In the genomic region with DNA sequence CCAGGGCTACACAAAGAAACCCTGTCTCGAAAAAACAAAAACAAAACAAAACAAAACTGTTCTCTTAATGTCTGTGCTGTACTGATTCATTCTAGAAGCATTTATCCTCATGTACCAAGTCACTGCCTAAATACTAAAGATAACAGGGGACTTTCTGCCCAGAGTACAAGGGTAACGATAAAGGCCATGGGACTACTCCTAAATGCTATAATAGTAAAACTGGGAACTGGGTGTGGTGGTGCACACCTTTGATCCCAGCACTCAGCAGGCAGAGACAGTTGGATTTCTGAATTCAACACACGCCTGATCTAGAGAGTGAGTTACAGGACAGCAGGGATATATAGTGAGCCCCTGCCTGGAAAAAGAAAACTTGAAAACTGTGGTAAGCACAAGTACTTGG, we compare ENCODE assay signal across 16 mouse cellular contexts.
"Had no signal": no experiment of that assay in that cellular context is flagged by ENCODE, and none has a peak within 500 bp of the region (broad histone marks: within the 10 kb centered on the region; RNA-seq: fewer than 3 reads in every experiment).

No protein-coding gene starts in this region.

- ATAC-seq: midbrain, embryonic 16.5 days had no signal

- H3K4me3 ChIP-seq: midbrain, embryonic 10.5 days; midbrain, embryonic 12.5 days; myocyte; neural tube, embryonic 13.5 days; neural tube, embryonic 15.5 days had no signal

- H3K9me3 ChIP-seq: midbrain, embryonic 10.5 days; midbrain, embryonic 12.5 days; neural tube, embryonic 13.5 days; neural tube, embryonic 15.5 days had no signal

- H3K4me2 ChIP-seq: lung, embryonic 14.5 days; midbrain, embryonic 12.5 days; neural tube, embryonic 13.5 days; neural tube, embryonic 15.5 days had no signal

- DNase-seq: lung, adult 18-20 months; lung, embryonic 14.5 days; lung, postnatal 10 days; lung, postnatal 4 days; midbrain, embryonic 14.5 days; right cerebral cortex, postnatal 14 days; spleen, adult 18-20 months; thymus, adult 18-20 months; thymus, postnatal 14 days; thymus, postnatal 36 days had no signal

- H3K9ac ChIP-seq: lung, embryonic 14.5 days; midbrain, embryonic 12.5 days; neural tube, embryonic 13.5 days; neural tube, embryonic 15.5 days had no signal

- H3K27ac ChIP-seq: midbrain, embryonic 10.5 days; midbrain, embryonic 12.5 days; neural tube, embryonic 13.5 days; neural tube, embryonic 15.5 days had no signal

- H3K36me3 ChIP-seq: midbrain, embryonic 10.5 days; midbrain, embryonic 12.5 days; neural tube, embryonic 13.5 days; neural tube, embryonic 15.5 days had no signal

- H3K27me3 ChIP-seq: midbrain, embryonic 12.5 days; neural tube, embryonic 13.5 days; neural tube, embryonic 15.5 days had no signal
